Mouse (Mus musculus) heart, embryonic 10.5 days (tissue): ENCODE data around the gene Med21. TPM values are rescaled to one million over a fixed set of nuclear protein-coding genes. Genes with fewer than 3 reads are reported as not detected.
A peak's percentile ranks its signal among the peaks of the same experiment; 100 is the strongest.

Experiments used
- DNase-seq: peaks from one replicate; pipeline ENCODE4 v3.0.0-alpha.2; 2017; ENCODE audit warnings: low spot score
- H3K27ac ChIP-seq: fragments of 300-500 bp; sonication (generic); 2 replicates; pipeline ENCODE4 v1.5.1; 2016; ENCODE audit warnings: mild to moderate bottlenecking
- H3K27me3 ChIP-seq: fragments of 300-500 bp; sonication (generic); 2 replicates; pipeline ENCODE4 v1.6.1; 2016; ENCODE audit warnings: mild to moderate bottlenecking; ENCODE audit not compliant: poor library complexity, insufficient read depth, severe bottlenecking
- H3K36me3 ChIP-seq: fragments of 300-500 bp; sonication (generic); 2 replicates; pipeline ENCODE4 v1.6.1; 2016; ENCODE audit warnings: mild to moderate bottlenecking, moderate library complexity
- H3K4me1 ChIP-seq: fragments of 300-500 bp; sonication (generic); 2 replicates; pipeline ENCODE4 v1.6.1; 2016; ENCODE audit warnings: mild to moderate bottlenecking
- H3K4me3 ChIP-seq: fragments of 300-500 bp; sonication (generic); 2 replicates; pipeline ENCODE4 v1.5.1; 2016; ENCODE audit warnings: mild to moderate bottlenecking, moderate library complexity
- H3K9me3 ChIP-seq: fragments of 300-500 bp; sonication (generic); 2 replicates; pipeline ENCODE4 v1.6.1; 2016; ENCODE audit warnings: mild to moderate bottlenecking, moderate library complexity
- WGBS: fragments of 180-500 bp; shearing (Covaris S2); methylation state at CpG from one replicate; pipeline ENCODE4 v1.1.7; 2016; 5-methylcytosine and 5-hydroxymethylcytosine counted together
- polyA plus RNA-seq: library from polyadenylated mRNA; unstranded; fragments of >200 nt; fragmentation: Nextera tagmentation; extraction: Ambion mirVana; gene quantifications from 2 replicates; pipeline ENCODE4 v1.2.1, GENCODE M21; 2016

Med21 gene
- polyA plus RNA-seq, 1 experiment from 2014 or later: 123 TPM

GRCm38 (mm10) chr6:146630961-146631360, 11.4 kb upstream of the Med21 start:
- Histone ChIP-seq H3K4me3 (no peak overlapping the region), H3K9me3 (no peaks in the 10 kb centered on the region), H3K27ac (no peak overlapping the region), H3K36me3 (no peaks in the 10 kb centered on the region), H3K4me1 (peaks cover 40% of the 10 kb centered on the region), H3K27me3 (no peaks in the 10 kb centered on the region)
- WGBS: 82% methylated on average over 4 of the region's 4 CpGs
- no peak for DNase-seq

- no peak overlapping the region for H3K27ac ChIP-seq
- H3K9me3 ChIP-seq: no peaks in the 10 kb centered on the region
- H3K27me3 ChIP-seq: no peaks in the 10 kb centered on the region
- H3K4me1 ChIP-seq: peaks cover 40% of the 10 kb centered on the region
- H3K36me3 ChIP-seq: no peaks in the 10 kb centered on the region
- DNase-seq: no peak
- H3K4me3 ChIP-seq: no peak overlapping the region
- 71% methylated on average over 8 of the region's 8 CpGs for WGBS
Observed at GRCm38 (mm10) chr6:146631847-146632246, 10.5 kb upstream of the Med21 start.

- peak; percentile 71 for DNase-seq
- Histone ChIP-seq H3K4me1 (peaks cover 40% of the 10 kb centered on the region), H3K9me3 (no peaks in the 10 kb centered on the region), H3K36me3 (no peaks in the 10 kb centered on the region), H3K4me3 (no peak overlapping the region), H3K27me3 (no peaks in the 10 kb centered on the region), H3K27ac (no peak overlapping the region)
- 71% methylated on average over 9 of the region's 9 CpGs for WGBS
Observed at GRCm38 (mm10) chr6:146632403-146632802, 9.9 kb upstream of the Med21 start.

GRCm38 (mm10) chr6:146633097-146633496, 9.2 kb upstream of the Med21 start:
- Histone ChIP-seq H3K4me1 (peaks cover 40% of the 10 kb centered on the region), H3K27ac (peak overlapping the region; percentile 97; the same call in 1 of the 2 replicates), H3K36me3 (no peaks in the 10 kb centered on the region), H3K27me3 (no peaks in the 10 kb centered on the region), H3K9me3 (no peaks in the 10 kb centered on the region), H3K4me3 (peak overlapping the region; percentile 84)
- peak; percentile 71 for DNase-seq
- 50% methylated on average over 8 of the region's 8 CpGs for WGBS

GRCm38 (mm10) chr6:146633629-146634014, 8.7 kb upstream of the Med21 start:
- H3K4me1 ChIP-seq: peaks cover 40% of the 10 kb centered on the region
- peak overlapping the region; percentile 84 for H3K4me3 ChIP-seq
- H3K27me3 ChIP-seq: no peaks in the 10 kb centered on the region
- WGBS: 15% methylated on average over 14 of the region's 14 CpGs
- no peaks in the 10 kb centered on the region for H3K36me3 ChIP-seq
- no peaks in the 10 kb centered on the region for H3K9me3 ChIP-seq
- DNase-seq: no peak
- H3K27ac ChIP-seq: peak overlapping the region; percentile 97

GRCm38 (mm10) chr6:146634015-146634722, 8.2 kb upstream of the Med21 start:
- peak; percentile 85 for DNase-seq
- WGBS: under 1% methylated on average over 76 of the region's 82 CpGs
- H3K27ac ChIP-seq: peak overlapping the region; percentile 97

GRCm38 (mm10) chr6:146634759-146635606, 7.4 kb upstream of the Med21 start:
- WGBS: 58% methylated on average over 4 of the region's 4 CpGs
- H3K36me3 ChIP-seq: no peaks in the 10 kb centered on the region
- no peaks in the 10 kb centered on the region for H3K27me3 ChIP-seq
- DNase-seq: no peak
- H3K27ac ChIP-seq: peak overlapping the region; percentile 97
- H3K4me1 ChIP-seq: peaks cover 34% of the 10 kb centered on the region
- peak overlapping the region; percentile 84 for H3K4me3 ChIP-seq
- H3K9me3 ChIP-seq: no peaks in the 10 kb centered on the region

More at GRCm38 (mm10) chr6:146634015-146634722, 8.2 kb upstream of the Med21 start:
- H3K27me3 ChIP-seq: no peaks in the 10 kb centered on the region
- H3K4me3 ChIP-seq: peak overlapping the region; percentile 84
- no peaks in the 10 kb centered on the region for H3K9me3 ChIP-seq
- H3K36me3 ChIP-seq: no peaks in the 10 kb centered on the region
- H3K4me1 ChIP-seq: peaks cover 40% of the 10 kb centered on the region

GRCm38 (mm10) chr6:146636482-146636881, 5.9 kb upstream of the Med21 start:
- Histone ChIP-seq H3K36me3 (no peaks in the 10 kb centered on the region), H3K4me1 (peaks cover 23% of the 10 kb centered on the region), H3K27ac (no peak overlapping the region), H3K27me3 (no peaks in the 10 kb centered on the region), H3K4me3 (no peak overlapping the region), H3K9me3 (no peaks in the 10 kb centered on the region)
- 87% methylated on average over 5 of the region's 5 CpGs for whole genome bisulfite sequencing
- DNase-seq: no peak

- DNase-seq: no peak
- Histone ChIP-seq H3K9me3 (no peaks in the 10 kb centered on the region), H3K27ac (no peak overlapping the region), H3K36me3 (no peaks in the 10 kb centered on the region), H3K27me3 (no peaks in the 10 kb centered on the region), H3K4me3 (no peak overlapping the region), H3K4me1 (peaks cover 8% of the 10 kb centered on the region)
- WGBS: 84% methylated on average over 7 of the region's 7 CpGs
Observed at GRCm38 (mm10) chr6:146640068-146640965, 2.0 kb upstream of the Med21 start.

GRCm38 (mm10) chr6:146640991-146641390, 1.4 kb upstream of the Med21 start:
- 86% methylated on average over 6 of the region's 6 CpGs for WGBS
- no peaks in the 10 kb centered on the region for H3K27me3 ChIP-seq
- no peaks in the 10 kb centered on the region for H3K9me3 ChIP-seq
- H3K4me1 ChIP-seq: peaks cover 8% of the 10 kb centered on the region
- H3K27ac ChIP-seq: no peak overlapping the region
- no peak for DNase-seq
- no peaks in the 10 kb centered on the region for H3K36me3 ChIP-seq
- H3K4me3 ChIP-seq: no peak overlapping the region

GRCm38 (mm10) chr6:146641621-146642210, 631 bp upstream of the Med21 start:
- no peaks in the 10 kb centered on the region for H3K36me3 ChIP-seq
- peaks cover 8% of the 10 kb centered on the region for H3K4me1 ChIP-seq
- H3K27ac ChIP-seq: peak overlapping the region; percentile 99
- H3K4me3 ChIP-seq: peak overlapping the region; percentile 90
- 64% methylated on average over 11 of the region's 11 CpGs for WGBS
- no peaks in the 10 kb centered on the region for H3K27me3 ChIP-seq
- DNase-seq: no peak
- no peaks in the 10 kb centered on the region for H3K9me3 ChIP-seq

- H3K9me3 ChIP-seq: no peaks in the 10 kb centered on the region
- no peak for DNase-seq
- H3K4me1 ChIP-seq: peaks cover 8% of the 10 kb centered on the region
- H3K27me3 ChIP-seq: no peaks in the 10 kb centered on the region
- H3K4me3 ChIP-seq: peak overlapping the region; percentile 90
- H3K27ac ChIP-seq: peak overlapping the region; percentile 99
- WGBS: 32% methylated on average over 11 of the region's 11 CpGs
- H3K36me3 ChIP-seq: no peaks in the 10 kb centered on the region
Observed at GRCm38 (mm10) chr6:146643184-146643570, 830 bp downstream of the Med21 start.
